Mouse (Mus musculus): Measurements from ENCODE around the gene Lrmda.
A peak's percentile ranks its signal among the peaks of the same experiment; 100 is the strongest.

GRCm38 (mm10) chr14:22179761-22180160 lies 160.2 kb downstream of the Lrmda start:
- TF ChIP-seq CTCF (IDR thresholded peaks at IDR 0.05) = 0 out of 2 replicates have a peak, but pooled peaks have one; percentile 3
- TF ChIP-seq EP300 (IDR thresholded peaks at IDR 0.05; ENCODE audit: insufficient read depth, low read depth, low read length) = no peak
- TF ChIP-seq POLR2A (IDR thresholded peaks at IDR 0.05; ENCODE audit: insufficient read depth, low read depth, low read length) = no peak

Measured in heart, adult 2 months (tissue).